6 mouse cellular contexts compared by ENCODE assay signal in the genomic region with DNA sequence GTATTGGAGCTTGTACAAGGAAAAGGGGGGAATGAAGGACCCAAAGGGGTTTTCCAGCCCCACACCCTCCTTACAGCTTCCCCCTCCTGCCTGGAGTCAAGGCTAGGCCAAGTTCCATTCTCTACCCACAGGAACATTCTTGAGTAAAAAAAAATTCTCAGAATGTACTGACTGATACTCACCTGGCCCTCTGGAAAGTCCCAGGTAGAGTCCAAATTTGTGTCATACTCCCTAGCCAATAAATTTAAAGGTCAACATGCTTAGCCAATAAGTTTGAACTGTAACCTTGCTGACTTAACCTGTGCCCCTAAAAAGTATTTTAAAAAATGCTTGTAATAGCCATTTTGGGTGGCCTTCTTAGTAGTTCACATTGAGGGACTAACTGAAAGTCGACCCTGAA.
DNase-seq lines count a peak whose midpoint lies in the region; ATAC-seq and TF ChIP-seq lines count a peak whose summit lies in the region.
"Not testable (repeated sequence)": the region's sequence is repeated elsewhere in the genome, so short reads cannot be mapped to it uniquely, and the experiment has no call there.

No protein-coding gene starts in this region.

- H3K9ac ChIP-seq in CH12.LX (ENCODE audit: insufficient read depth, low read depth): not testable (repeated sequence)

- H3K9me3 ChIP-seq in CH12.LX (replicated peaks; ENCODE audit: low read length): not testable (repeated sequence)

- TF ChIP-seq RAD21 in CH12.LX (IDR thresholded peaks at IDR 0.05; ENCODE audit: low read depth, low read length): not testable (repeated sequence)

- ATAC-seq in CD4-positive, CD25-positive, alpha-beta regulatory T cell, adult 4 months: peak; percentile 73
- peak; percentile 14 for ATAC-seq in activated CD4-positive, CD25-positive, alpha-beta regulatory T cell, adult 4 months
- ATAC-seq in inflammation-experienced regulatory T-cells, adult 6 months: peak; percentile 46

- TF ChIP-seq CTCF in CH12.LX (conservative IDR thresholded peaks at IDR 0.05 in 1 of 2, IDR thresholded peaks at IDR 0.05 in 1 of 2; ENCODE audit: low read depth in 2 of 2, low read length in 2 of 2): not testable (repeated sequence)

- in situ Hi-C loops in CH12.LX (cut with MboI; ENCODE audit: low pct_ligation_motif_present, low pct_unique_long_range_greater_than_20kb, low sequenced_read_pairs): not testable (repeated sequence)

- not testable (repeated sequence) for TF ChIP-seq POLR2A in CH12.LX (IDR thresholded peaks at IDR 0.05; ENCODE audit: low read depth, low read length)

- H3K27ac ChIP-seq in CH12.LX (ENCODE audit: insufficient read depth, low read depth): not testable (repeated sequence)

- not testable (repeated sequence) for H3K36me3 ChIP-seq in CH12.LX (replicated peaks in 1 of 2; ENCODE audit: control insufficient read depth in 1 of 2, insufficient read depth in 1 of 2, low read length in 1 of 2)

- peaks cover 5 to 23% of the 10 kb centered on the region in 2 experiments; a peak in 3 of 4 replicates for H3K4me1 ChIP-seq in CH12.LX (ENCODE audit: control insufficient read depth in 1 of 2, insufficient read depth in 2 of 2)

- not testable (repeated sequence) for H3K79me2 ChIP-seq in CH12.LX (replicated peaks; ENCODE audit: control insufficient read depth, extremely low read depth, insufficient read depth, poor library complexity, severe bottlenecking)

- 0 out of 2 replicates have a peak, but pooled peaks have one; percentile 39 for TF ChIP-seq EP300 in CH12.LX (IDR thresholded peaks at IDR 0.05; ENCODE audit: low read length)

- dilution Hi-C loops in CH12.LX (cut with MboI; ENCODE audit: extremely low pct_ligation_motif_present, extremely low pct_unique_long_range_greater_than_20kb, low sequenced_read_pairs): not testable (repeated sequence)

- peak; percentile 43 for DNase-seq in CD4-positive, CD25-positive, alpha-beta regulatory T cell, adult 2 months (ENCODE audit: low read depth, low spot score)
- peak; percentile 21 for DNase-seq in CH12.LX (ENCODE audit: extremely low read depth)
- peak; percentile 20 for DNase-seq in induced T-regulatory cell, adult 2 months (ENCODE audit: low read depth)

- H3K4me3 ChIP-seq in CH12.LX (replicated peaks in 1 of 3; ENCODE audit: low read depth in 2 of 3, low read length in 2 of 3, poor library complexity in 1 of 3): not testable (repeated sequence)

- H3K4me2 ChIP-seq in CH12.LX (ENCODE audit: insufficient read depth, low read depth, poor library complexity, severe bottlenecking): not testable (repeated sequence)

- not testable (repeated sequence) for H3K27me3 ChIP-seq in CH12.LX (replicated peaks)

TF ChIP-seq in CH12.LX, 34 proteins besides CTCF, POLR2A, EP300 and RAD21:
- TF ChIP-seq ZNF384 (IDR thresholded peaks at IDR 0.05; ENCODE audit: low read depth, low read length) (peak; percentile 69), IRF4 (IDR thresholded peaks at IDR 0.05; ENCODE audit: low read depth, low read length) (peak; percentile 18; the same call in 1 of the 2 replicates), CHD2 (IDR thresholded peaks at IDR 0.05; ENCODE audit: low read length) (peak; percentile 41; the same call in 1 of the 2 replicates), TCF12 (IDR thresholded peaks at IDR 0.05; ENCODE audit: low read depth, low read length) (peak; percentile 23; the same call in 1 of the 2 replicates)
TF ChIP-seq in CH12.LX: peak in this region for 4; not testable (repeated sequence) for 30.

Comparison
In these comparisons a context has a peak if more than half of its experiments do, and no peak if none do; other contexts are left out.
1. ATAC-seq: peak in every context shown above with its lines; median percentile 73 in CD4-positive, CD25-positive, alpha-beta regulatory T cell, adult 4 months; 46 in inflammation-experienced regulatory T-cells, adult 6 months; 14 in activated CD4-positive, CD25-positive, alpha-beta regulatory T cell, adult 4 months.